Mouse (Mus musculus) fibroblast of lung, adult 2 months (primary cell): Measurements from ENCODE around the gene Taar2.

Experiments used
- DNase-seq: peaks from one replicate; pipeline ENCODE4 v3.0.0-alpha.2; 2011; ENCODE audit warnings: low read depth

The Taar2 gene

GRCm38 (mm10) chr10:23985546-23985945 lies 47.2 kb downstream of the Taar2 start, which contains the start of gene Taar6:
Gene Taar6 (minus strand): TSS chr10:23985646.
- DNase-seq = no peak

DNA sequence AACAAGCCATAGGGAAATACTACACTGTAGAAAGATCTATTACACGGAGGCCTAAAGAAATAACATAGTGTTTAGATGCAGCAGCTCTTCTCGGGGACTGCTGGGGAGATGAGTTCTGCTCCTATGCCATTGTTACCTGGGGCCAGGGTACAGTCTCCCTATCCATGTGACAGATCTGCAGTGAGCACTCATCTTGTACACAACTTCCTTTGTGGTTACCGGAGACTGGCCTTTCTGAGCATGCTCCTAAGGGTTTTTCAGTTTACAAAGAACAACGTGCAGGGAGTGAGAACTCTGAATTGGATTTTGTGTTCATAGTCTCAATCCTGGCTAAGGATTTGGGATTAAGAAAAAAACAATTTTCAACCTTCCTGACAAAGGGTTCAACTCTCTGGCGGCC lies 48.0 kb downstream of the Taar2 start:
- no peak for DNase-seq
